Mouse (Mus musculus): ENCODE measurements around the gene Prkce.

DNA sequence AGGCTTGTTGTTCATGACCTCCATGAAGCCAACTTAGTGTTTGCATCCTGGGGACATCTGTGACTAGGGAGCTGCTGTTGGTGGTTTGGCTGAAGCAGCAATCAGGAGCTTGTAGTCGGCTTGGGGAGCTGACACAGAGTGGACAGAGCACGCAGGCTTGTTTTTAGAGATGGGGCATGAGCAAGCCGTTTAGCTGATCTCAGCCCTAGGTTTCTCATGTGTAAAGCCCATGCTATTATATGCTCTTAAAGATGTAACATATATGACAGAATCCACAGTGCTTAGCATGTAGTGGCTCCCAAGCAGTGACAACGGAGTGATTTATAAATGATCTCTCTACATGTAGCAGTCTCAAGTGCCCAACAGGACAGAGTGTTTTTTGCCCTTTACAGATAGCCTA lies 148.3 kb downstream of the Prkce start:
- TF ChIP-seq CTCF (IDR thresholded peaks at IDR 0.05; ENCODE audit: low read depth) (no peak), EP300 (IDR thresholded peaks at IDR 0.05; ENCODE audit: low read depth) (no peak)
